In the genomic region with DNA sequence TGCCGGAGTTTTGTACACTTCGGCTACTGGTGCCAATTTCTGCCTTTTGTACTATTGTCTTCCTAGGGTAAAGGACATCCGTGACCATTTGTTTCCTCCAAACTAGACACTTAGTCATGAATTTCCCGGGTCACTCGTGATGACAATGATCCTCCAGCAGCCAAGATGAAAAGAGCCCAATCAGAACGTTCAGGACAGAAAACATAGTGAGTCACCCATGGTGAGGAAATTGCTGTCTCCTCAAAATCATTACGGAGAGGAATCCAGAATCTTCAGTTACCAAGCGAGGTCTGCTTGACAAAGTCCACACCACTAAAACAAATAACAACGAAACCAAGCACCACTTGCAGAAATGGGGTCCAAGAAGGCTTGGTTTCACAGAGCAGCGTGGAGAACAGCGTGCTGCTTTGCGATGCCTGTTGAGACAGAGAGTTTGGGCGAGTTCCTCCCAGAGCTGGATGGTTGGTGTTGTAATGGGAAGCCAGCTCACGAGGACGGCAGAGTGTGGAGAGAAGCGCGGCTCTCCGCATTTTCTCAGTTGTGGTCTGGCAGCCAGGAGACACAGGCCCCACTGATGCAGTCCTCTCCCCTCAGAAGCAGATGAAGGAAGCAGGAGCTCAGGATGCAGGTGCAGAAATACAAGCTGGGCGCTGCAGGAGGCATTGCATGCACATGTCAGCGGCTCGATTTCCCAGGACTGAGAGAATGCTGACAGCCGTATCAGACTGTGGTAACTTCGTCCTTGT, we compare ENCODE assay signal across 10 mouse cellular contexts.
DNase-seq lines count a peak whose midpoint lies in the region; ATAC-seq and TF ChIP-seq lines count a peak whose summit lies in the region.
"Had no signal": no experiment of that assay in that cellular context is flagged by ENCODE, and none has a peak within 500 bp of the region (broad histone marks: within the 10 kb centered on the region; RNA-seq: fewer than 3 reads in every experiment).

No protein-coding gene starts in this region.

- TF ChIP-seq CTCF in liver, adult 2 months (IDR thresholded peaks at IDR 0.05; ENCODE audit: low read depth, low read length) = no peak
- no peak for TF ChIP-seq CTCF in lung, adult 2 months (IDR thresholded peaks at IDR 0.05; ENCODE audit: insufficient read depth, low read length)

- H3K9me3 ChIP-seq in liver, embryonic 12.5 days (replicated peaks) = no peaks in the 10 kb centered on the region
- H3K9me3 ChIP-seq: lung, embryonic 15.5 days had no signal

- no peak for TF ChIP-seq POLR2A in liver, adult 2 months (IDR thresholded peaks at IDR 0.05; ENCODE audit: extremely low read depth, insufficient read depth, low read length)
- no peak for TF ChIP-seq POLR2A in lung, adult 2 months (IDR thresholded peaks at IDR 0.05; ENCODE audit: borderline replicate concordance, extremely low read depth, low read depth, low read length)

- no peak overlapping the region for H3K9ac ChIP-seq in liver, adult 2 months (ENCODE audit: low read depth, low read length)
- no peak overlapping the region for H3K9ac ChIP-seq in liver, embryonic 12.5 days
- H3K9ac ChIP-seq: lung, embryonic 15.5 days had no signal

- H3K36me3 ChIP-seq in liver, adult 2 months (ENCODE audit: control insufficient read depth, insufficient read depth, low read length) = no peaks in the 10 kb centered on the region
- H3K36me3 ChIP-seq in liver, embryonic 12.5 days = no peaks in the 10 kb centered on the region
- H3K36me3 ChIP-seq: lung, embryonic 15.5 days had no signal

- H3K4me3 ChIP-seq in liver, adult 2 months (ENCODE audit: insufficient read depth, low read depth, low read length) = no peak overlapping the region
- H3K4me3 ChIP-seq in liver, embryonic 12.5 days = no peak overlapping the region
- H3K4me3 ChIP-seq in lung, adult 2 months (replicated peaks; ENCODE audit: extremely low read depth, low read depth, low read length) = peak overlapping the region; percentile 17
- H3K4me3 ChIP-seq: lung, embryonic 15.5 days had no signal

- no peaks in the 10 kb centered on the region for H3K79me2 ChIP-seq in liver, adult 2 months (ENCODE audit: control insufficient read depth, insufficient read depth, low read length)

- no peak for ATAC-seq in liver, embryonic 12.5 days
- ATAC-seq: CD4-positive, CD25-positive, alpha-beta regulatory T cell, adult 4 months had no signal

- peak; percentile 40 for DNase-seq in gastrocnemius, adult 18-20 months (ENCODE audit: low spot score)
- DNase-seq in gastrocnemius, postnatal 10 days = no peak
- peak; percentile 43 for DNase-seq in liver, adult 2 months (ENCODE audit: extremely low read depth, low read depth, low spot score)
- no peak for DNase-seq in lung, adult 2 months
- DNase-seq in thymus, postnatal 36 days = peak; percentile 15 to 32
- DNase-seq in ovary, postnatal 14 days (ENCODE audit: low spot score) = no peak
- DNase-seq in right cerebral cortex, postnatal 4 days = no peak

- no peak overlapping the region for H3K4me2 ChIP-seq in liver, embryonic 12.5 days
- H3K4me2 ChIP-seq: lung, embryonic 15.5 days had no signal

- H3K27ac ChIP-seq in liver, adult 2 months (replicated peaks; ENCODE audit: insufficient read depth, low read depth, low read length) = 0 out of 2 replicates have a peak overlapping the region, but pooled peaks have one; percentile 5
- H3K27ac ChIP-seq in liver, embryonic 12.5 days = no peak overlapping the region
- H3K27ac ChIP-seq: lung, embryonic 15.5 days had no signal

- 65% methylated on average over 23 of the region's 23 CpGs for WGBS in liver, adult 2 months
- 62% methylated on average over 23 of the region's 23 CpGs for WGBS in liver, embryonic 12.5 days (ENCODE audit: insufficient replicate concordance)
- WGBS in lung, adult 2 months = 48% methylated on average over 23 of the region's 23 CpGs

- H3K27me3 ChIP-seq in liver, adult 2 months (ENCODE audit: control insufficient read depth, insufficient read depth, low read length) = no peaks in the 10 kb centered on the region
- no peaks in the 10 kb centered on the region for H3K27me3 ChIP-seq in liver, embryonic 12.5 days (replicated peaks)
- H3K27me3 ChIP-seq: lung, embryonic 15.5 days had no signal

- H3K4me1 ChIP-seq in liver, adult 2 months (ENCODE audit: control insufficient read depth, insufficient read depth, low read length) = no peaks in the 10 kb centered on the region
- no peaks in the 10 kb centered on the region for H3K4me1 ChIP-seq in liver, embryonic 12.5 days
- peaks cover 10% of the 10 kb centered on the region for H3K4me1 ChIP-seq in lung, adult 2 months (ENCODE audit: control insufficient read depth, insufficient read depth, low read length)
- H3K4me1 ChIP-seq: lung, embryonic 15.5 days had no signal

Comparison
In these comparisons a context has a peak if more than half of its experiments do, and no peak if none do; other contexts are left out.
1. DNase-seq: peak in gastrocnemius, adult 18-20 months (single experiment), liver, adult 2 months (single experiment) and thymus, postnatal 36 days (2 of 2); none in gastrocnemius, postnatal 10 days (single experiment), lung, adult 2 months (single experiment), ovary, postnatal 14 days (single experiment) and right cerebral cortex, postnatal 4 days (single experiment).